Comparison of ENCODE assay signal across 24 mouse cellular contexts in the genomic region with DNA sequence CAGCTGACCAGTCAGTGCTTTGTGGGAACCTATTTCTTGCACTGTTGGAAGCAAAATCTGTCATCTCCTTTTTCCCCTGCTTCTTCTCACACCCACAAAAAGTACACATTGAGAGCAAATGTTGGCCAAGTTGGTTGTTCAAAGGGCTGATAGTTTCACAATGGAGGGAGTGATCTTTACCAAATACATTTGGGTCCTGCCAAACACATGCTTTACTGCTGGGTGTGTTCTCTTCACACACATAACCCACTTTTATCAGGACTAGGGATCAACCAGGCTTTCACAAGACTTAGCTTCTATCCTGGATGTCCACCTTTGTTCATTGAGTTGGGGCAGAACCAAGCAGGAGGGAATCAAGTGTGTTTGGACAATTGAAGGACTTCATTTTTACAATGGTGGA. TPM values are rescaled to one million over a fixed set of nuclear protein-coding genes. Genes with fewer than 3 reads are reported as not detected.
"Had no signal": no experiment of that assay in that cellular context is flagged by ENCODE, and none has a peak within 500 bp of the region (broad histone marks: within the 10 kb centered on the region; RNA-seq: fewer than 3 reads in every experiment).

No protein-coding gene starts in this region.

- H3K9ac ChIP-seq: limb, embryonic 15.5 days; liver, embryonic 14.5 days; lung, embryonic 15.5 days; midbrain, embryonic 12.5 days; neural tube, embryonic 13.5 days; neural tube, embryonic 15.5 days had no signal

- DNase-seq: lung, adult 18-20 months; lung, postnatal 10 days; lung, postnatal 4 days; midbrain, embryonic 14.5 days; retina, postnatal 1 day; right cerebral cortex, adult 18-20 months; right cerebral cortex, postnatal 25 days; right cerebral cortex, postnatal 4 days; spleen, adult 18-20 months; thymus, adult 18-20 months; thymus, postnatal 14 days; thymus, postnatal 36 days had no signal

- H3K36me3 ChIP-seq: limb, embryonic 15.5 days; lung, embryonic 15.5 days; midbrain, embryonic 10.5 days; midbrain, embryonic 12.5 days; neural tube, embryonic 13.5 days; neural tube, embryonic 15.5 days had no signal

- ATAC-seq: midbrain, embryonic 16.5 days had no signal

- H3K4me1 ChIP-seq: lung, embryonic 15.5 days; midbrain, embryonic 10.5 days; midbrain, embryonic 12.5 days; neural tube, embryonic 13.5 days; neural tube, embryonic 15.5 days had no signal

- H3K27ac ChIP-seq: limb, embryonic 15.5 days; liver, embryonic 14.5 days; lung, embryonic 15.5 days; midbrain, embryonic 10.5 days; midbrain, embryonic 12.5 days; neural tube, embryonic 13.5 days; neural tube, embryonic 15.5 days had no signal

- H3K9me3 ChIP-seq: limb, embryonic 15.5 days; lung, embryonic 15.5 days; midbrain, embryonic 10.5 days; midbrain, embryonic 12.5 days; neural tube, embryonic 13.5 days; neural tube, embryonic 15.5 days had no signal

- H3K4me2 ChIP-seq: limb, embryonic 15.5 days; lung, embryonic 15.5 days; midbrain, embryonic 12.5 days; neural tube, embryonic 13.5 days; neural tube, embryonic 15.5 days had no signal

- H3K4me3 ChIP-seq: limb, embryonic 15.5 days; lung, embryonic 15.5 days; midbrain, embryonic 10.5 days; midbrain, embryonic 12.5 days; myocyte; neural tube, embryonic 13.5 days; neural tube, embryonic 15.5 days had no signal

- H3K27me3 ChIP-seq: limb, embryonic 15.5 days; lung, embryonic 15.5 days; midbrain, embryonic 12.5 days; neural tube, embryonic 13.5 days; neural tube, embryonic 15.5 days had no signal

RNA-seq across cellular contexts. Expression of a gene that starts 20.0 kb away (rescaled TPM):
- total RNA-seq: megakaryocyte, adult 5-6 weeks; megakaryocyte-erythroid progenitor cell, adult 5-6 weeks had no signal
- polyA plus RNA-seq: midbrain, embryonic 12.5 days; midbrain, embryonic 14.5 days; midbrain, embryonic 16.5 days; myocyte; neural tube, embryonic 11.5 days; neural tube, embryonic 13.5 days; neural tube, embryonic 15.5 days had no signal
